In genomic region chr6:86774937-86775336, GRCm38 (mm10) we compare ENCODE assay signal across 23 mouse cellular contexts.
"Had no signal": no experiment of that assay in that cellular context is flagged by ENCODE, and none has a peak within 500 bp of the region (broad histone marks: within the 10 kb centered on the region; RNA-seq: fewer than 3 reads in every experiment).

No protein-coding gene starts in this region.

- H3K4me1 ChIP-seq: kidney, embryonic 15.5 days; liver, embryonic 12.5 days; liver, embryonic 15.5 days; lung, embryonic 15.5 days; midbrain, embryonic 12.5 days; neural tube, embryonic 13.5 days had no signal

- H3K9me3 ChIP-seq: kidney, embryonic 15.5 days; limb, embryonic 12.5 days; limb, embryonic 15.5 days; liver, embryonic 12.5 days; liver, embryonic 15.5 days; lung, embryonic 15.5 days; midbrain, embryonic 12.5 days; neural tube, embryonic 13.5 days had no signal

- H3K36me3 ChIP-seq: kidney, embryonic 15.5 days; limb, embryonic 12.5 days; limb, embryonic 15.5 days; liver, embryonic 12.5 days; liver, embryonic 15.5 days; lung, embryonic 15.5 days; midbrain, embryonic 12.5 days; neural tube, embryonic 13.5 days had no signal

- DNase-seq: kidney, adult 11 months; kidney, adult 8-10 months; kidney, postnatal 10 days; kidney, postnatal 4 days; left cerebral cortex, postnatal 4 days; lung, adult 18-20 months; lung, postnatal 10 days; lung, postnatal 36 days; retina, postnatal 1 day; right cerebral cortex, postnatal 25 days; thymus, adult 2 months; thymus, postnatal 14 days; thymus, postnatal 4 days had no signal

- H3K4me2 ChIP-seq: kidney, embryonic 15.5 days; limb, embryonic 12.5 days; limb, embryonic 15.5 days; liver, embryonic 12.5 days; liver, embryonic 15.5 days; lung, embryonic 15.5 days; midbrain, embryonic 12.5 days; neural tube, embryonic 13.5 days had no signal

- ATAC-seq: liver, embryonic 12.5 days; midbrain, embryonic 16.5 days had no signal

- H3K27me3 ChIP-seq: kidney, embryonic 15.5 days; limb, embryonic 12.5 days; limb, embryonic 15.5 days; liver, embryonic 12.5 days; liver, embryonic 15.5 days; lung, embryonic 15.5 days; midbrain, embryonic 12.5 days; neural tube, embryonic 13.5 days had no signal

- H3K4me3 ChIP-seq: kidney, embryonic 15.5 days; limb, embryonic 12.5 days; limb, embryonic 15.5 days; liver, embryonic 12.5 days; liver, embryonic 15.5 days; lung, embryonic 15.5 days; midbrain, embryonic 12.5 days; myocyte; neural tube, embryonic 13.5 days had no signal

- H3K9ac ChIP-seq: kidney, embryonic 15.5 days; limb, embryonic 12.5 days; limb, embryonic 15.5 days; liver, embryonic 12.5 days; liver, embryonic 15.5 days; lung, embryonic 15.5 days; midbrain, embryonic 12.5 days; neural tube, embryonic 13.5 days had no signal

- H3K27ac ChIP-seq: kidney, embryonic 15.5 days; limb, embryonic 12.5 days; limb, embryonic 15.5 days; liver, embryonic 12.5 days; liver, embryonic 15.5 days; lung, embryonic 15.5 days; midbrain, embryonic 12.5 days; neural tube, embryonic 13.5 days had no signal
